Mouse (Mus musculus) A20 (cell line): ENCODE measurements at regions not wholly inside any gene's neighbourhood (a gene's known extent, or its start where the extent isn't known, plus 50 kb on each side); places are given as distances from the start of the nearest gene placed in this dataset.
"Not testable (repeated sequence)": the region's sequence is repeated elsewhere in the genome, so short reads cannot be mapped to it uniquely, and the experiment has no call there.

Experiments
- DNase-seq: peaks from one replicate; pipeline ENCODE4 v3.0.0-alpha.2; 2011; ENCODE audit warnings: low read depth, low spot score

GRCm38 (mm10) chr5:97330074-97330473, 62.1 kb downstream of the Naa11 start:
- peak; percentile 8 for DNase-seq

GRCm38 (mm10) chr5:97325831-97326230, 66.3 kb downstream of the Naa11 start:
- no peak for DNase-seq

GRCm38 (mm10) chr5:97323873-97324272, 68.3 kb downstream of the Naa11 start:
- no peak for DNase-seq

- peak; percentile 64 for DNase-seq
Measured at GRCm38 (mm10) chr5:97319816-97320487, 72.2 kb downstream of the Naa11 start.

GRCm38 (mm10) chr5:97306902-97307301, 85.3 kb downstream of the Naa11 start:
- no peak for DNase-seq

- no peak for DNase-seq
Measured at GRCm38 (mm10) chr5:97304921-97305320, 87.3 kb downstream of the Naa11 start.

GRCm38 (mm10) chr5:97301621-97302020, 90.6 kb downstream of the Naa11 start:
- DNase-seq = no peak

GRCm38 (mm10) chr5:97300861-97301260, 91.3 kb downstream of the Naa11 start:
- DNase-seq = no peak

- no peak for DNase-seq
Measured at GRCm38 (mm10) chr5:97300114-97300840, 91.9 kb downstream of the Naa11 start.

- DNase-seq = no peak
Measured at GRCm38 (mm10) chr5:97299631-97300030, 92.5 kb downstream of the Naa11 start.

GRCm38 (mm10) chr5:97296213-97296612, 96.0 kb downstream of the Naa11 start:
- no peak for DNase-seq

- peak; percentile 83 for DNase-seq
Measured at GRCm38 (mm10) chr5:97290166-97290681, 102.0 kb downstream of the Naa11 start.

GRCm38 (mm10) chr5:97289401-97290165, 102.6 kb downstream of the Naa11 start:
- DNase-seq = peak; percentile 77

GRCm38 (mm10) chr5:97279455-97279854, 112.7 kb downstream of the Naa11 start:
- no peak for DNase-seq

- DNase-seq = no peak
Measured at GRCm38 (mm10) chr5:97277795-97278572, 114.2 kb downstream of the Naa11 start.

GRCm38 (mm10) chr5:97276724-97277123, 115.5 kb downstream of the Naa11 start:
- DNase-seq = no peak

- DNase-seq = not testable (repeated sequence)
Measured at GRCm38 (mm10) chr5:97264666-97265065, 127.5 kb downstream of the Naa11 start.

- no peak for DNase-seq
Measured at GRCm38 (mm10) chr5:97257106-97257505, 135.1 kb downstream of the Naa11 start.

- no peak for DNase-seq
Measured at GRCm38 (mm10) chr5:97256445-97257060, 135.6 kb downstream of the Naa11 start.

GRCm38 (mm10) chr5:97236930-97237329, 125.5 kb upstream of the Paqr3 start:
- no peak for DNase-seq

- no peak for DNase-seq
Measured at GRCm38 (mm10) chr5:97226425-97226824, 115.0 kb upstream of the Paqr3 start.
